Mouse (Mus musculus) kidney, postnatal 4 days (tissue): Measurements from ENCODE around the gene Duoxa1.
"Not testable (repeated sequence)": the region's sequence is repeated elsewhere in the genome, so short reads cannot be mapped to it uniquely, and the experiment has no call there.

Experiments
- DNase-seq, 2 experiments: peaks; one replicate each; pipeline ENCODE4 v3.0.0; 2021; ENCODE audit warnings: mixed read lengths in 2 of 2

The Duoxa1 gene

GRCm38 (mm10) chr2:122313536-122313935 lies at the start of gene Duoxa1:
Gene Duoxa1, minus strand, starts transcription at chr2:122313730.
- DNase-seq, result peak in 1 of 2 experiments; percentile 22

GRCm38 (mm10) chr2:122362622-122363523 lies 49.3 kb upstream of the Duoxa1 start:
- DNase-seq, result no peak

GRCm38 (mm10) chr2:122361868-122362621 lies 48.5 kb upstream of the Duoxa1 start:
- DNase-seq, result no peak

- no peak for DNase-seq
Observed at GRCm38 (mm10) chr2:122361181-122361580, 47.7 kb upstream of the Duoxa1 start.

DNA sequence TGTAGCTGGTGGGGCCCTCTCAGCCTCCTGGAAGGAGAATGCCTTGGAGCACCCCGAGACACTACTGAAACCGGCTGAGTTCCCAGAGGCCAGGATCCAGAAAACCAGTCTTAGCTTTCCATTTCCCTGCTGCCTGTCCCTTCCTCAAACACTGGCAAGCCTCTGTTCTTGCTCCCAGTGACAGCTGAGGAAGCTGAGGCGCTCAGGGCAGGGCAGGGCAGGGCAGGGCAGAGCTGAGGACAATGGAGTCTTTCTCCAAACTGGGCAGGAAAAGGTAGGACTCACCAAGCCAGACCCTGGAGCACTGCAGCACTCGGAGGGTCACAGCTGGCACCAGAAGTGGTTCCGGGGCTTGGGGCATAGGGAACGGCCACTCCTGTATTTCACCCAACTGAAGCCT lies 46.8 kb upstream of the Duoxa1 start:
- no peak for DNase-seq

DNA sequence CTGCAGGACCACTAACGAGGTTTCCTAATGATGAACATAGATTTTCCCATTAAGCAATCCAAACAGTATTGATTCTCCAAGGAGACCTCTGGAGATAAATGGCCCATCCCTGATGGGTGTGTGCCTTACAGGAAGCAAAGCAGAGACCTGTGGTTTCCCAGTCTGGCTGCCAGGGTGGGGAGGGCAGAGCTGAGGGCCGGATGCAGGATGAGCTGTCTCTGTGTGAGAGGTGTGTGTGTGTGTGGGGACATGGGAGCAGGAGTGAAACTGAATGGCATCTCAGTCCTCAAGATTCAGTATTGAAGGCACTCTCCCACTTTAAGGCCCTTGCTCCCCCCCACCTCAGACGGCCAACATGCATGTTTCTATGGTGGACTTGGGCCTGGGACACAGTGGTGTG lies 42.7 kb upstream of the Duoxa1 start:
- DNase-seq, result no peak

GRCm38 (mm10) chr2:122355389-122355788 lies 41.9 kb upstream of the Duoxa1 start:
- DNase-seq, result no peak

- DNase-seq, result peak in 1 of 2 experiments; percentile 32
Observed at GRCm38 (mm10) chr2:122354191-122354929, 40.8 kb upstream of the Duoxa1 start.

GRCm38 (mm10) chr2:122353765-122354164 lies 40.2 kb upstream of the Duoxa1 start:
- no peak for DNase-seq

DNA sequence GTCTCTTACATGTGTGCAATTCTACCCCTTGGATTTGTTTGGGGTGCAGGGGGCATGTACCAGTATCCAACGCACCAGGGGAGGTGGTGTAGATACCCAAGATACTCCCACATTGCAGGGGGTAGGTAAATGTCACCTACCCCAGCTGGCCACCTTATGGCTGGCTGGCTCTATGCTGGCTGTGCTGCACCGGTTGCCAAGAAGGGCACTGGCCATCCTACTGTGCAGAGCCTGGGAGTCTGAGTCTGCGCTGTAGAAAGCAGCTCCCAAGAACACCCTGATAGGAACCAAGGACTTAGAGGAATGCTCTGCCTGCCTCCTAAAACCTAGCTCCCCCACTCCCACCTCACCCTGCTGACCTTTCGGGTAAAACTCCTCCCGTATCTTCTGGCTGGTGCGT lies 39.5 kb upstream of the Duoxa1 start:
- no peak for DNase-seq

DNA sequence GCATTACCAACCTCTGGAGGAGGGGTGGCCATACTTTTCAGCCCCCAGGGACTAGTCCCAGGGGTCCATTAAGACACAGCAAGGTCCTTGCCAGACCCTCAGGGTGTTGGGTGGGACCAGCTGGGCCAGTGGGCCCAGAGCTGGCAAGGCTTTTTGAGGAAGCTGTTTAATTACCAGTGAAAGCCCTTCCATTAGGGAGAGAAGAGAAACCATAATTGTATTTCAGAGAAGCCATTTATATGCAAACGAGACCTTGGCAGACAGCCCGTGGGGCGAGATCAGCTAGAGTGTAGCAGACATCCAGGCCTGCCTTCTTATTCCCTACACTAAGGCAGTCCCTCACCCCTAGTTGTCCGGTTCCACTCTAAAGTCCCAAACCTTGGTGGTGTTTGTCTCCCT lies 38.4 kb upstream of the Duoxa1 start:
- peak; percentile 69 to 71 for DNase-seq

DNA sequence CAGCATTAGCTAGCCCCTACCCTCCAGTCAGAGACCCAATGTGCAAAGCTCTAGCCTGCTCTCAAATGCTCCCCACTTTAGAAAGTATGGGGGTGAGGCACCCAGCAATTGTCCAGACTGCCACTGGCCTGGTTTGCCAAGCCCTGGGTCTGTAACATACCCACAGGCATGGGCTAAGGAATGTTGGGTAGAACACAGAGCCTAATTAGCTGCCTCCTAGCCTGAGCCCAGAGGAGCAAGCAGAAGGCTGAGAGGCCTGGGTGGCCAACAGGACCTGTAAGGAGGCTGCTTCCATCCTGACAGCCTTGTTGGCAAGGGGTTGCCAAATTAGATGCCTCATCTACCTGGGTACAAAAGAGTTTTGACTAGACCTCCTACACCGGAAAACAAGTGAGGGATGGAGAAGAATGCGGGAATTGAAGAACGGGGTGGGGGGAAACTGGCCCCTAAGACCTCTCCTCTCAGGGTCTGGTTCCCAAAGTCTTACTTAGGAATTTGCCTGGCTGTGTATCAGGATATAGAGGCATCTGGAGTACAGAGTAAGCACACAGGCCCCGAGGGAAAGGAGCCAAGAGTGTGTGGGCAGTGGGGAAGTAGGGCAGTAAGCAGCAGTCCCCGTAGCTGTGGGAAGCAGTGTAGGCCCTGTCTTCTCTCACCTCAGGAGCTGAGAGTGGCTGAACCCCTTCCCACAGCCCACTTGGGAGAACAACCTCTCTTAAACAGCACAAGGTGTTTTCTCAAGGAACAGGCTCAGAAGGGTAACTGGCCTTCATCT lies 37.8 kb upstream of the Duoxa1 start:
- DNase-seq, result no peak

DNA sequence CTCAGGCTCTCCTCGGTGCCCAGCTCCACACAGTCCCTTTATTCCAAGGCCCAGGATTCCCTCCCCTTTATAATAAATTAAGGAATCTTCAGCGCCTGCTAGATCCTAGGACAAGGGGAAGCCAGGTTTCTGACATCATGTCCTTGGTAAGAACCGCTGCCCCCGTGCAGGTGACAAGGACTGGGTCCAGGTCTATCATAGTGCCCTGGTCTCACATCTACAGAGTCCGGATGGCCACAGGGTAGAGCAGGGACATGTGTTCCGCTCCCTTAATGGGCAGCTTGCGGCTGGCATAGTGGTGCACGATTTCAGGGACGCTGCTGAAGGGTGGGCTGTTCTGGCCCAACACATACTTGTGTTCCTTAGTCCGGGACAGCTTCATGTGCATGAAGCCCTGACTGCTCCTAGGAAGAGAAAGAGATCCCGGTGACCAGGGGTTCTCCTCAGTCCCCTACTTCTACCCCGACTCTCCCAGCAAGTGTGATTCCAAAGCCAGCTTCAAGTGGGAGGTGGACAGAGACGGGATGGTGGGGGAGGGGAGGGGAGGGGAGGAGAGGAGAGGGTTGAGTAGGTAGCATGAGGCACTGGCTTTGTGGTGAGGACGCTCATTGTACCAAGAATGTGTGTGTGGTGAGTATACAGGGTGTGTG lies 35.7 kb upstream of the Duoxa1 start:
- DNase-seq, result peak in 1 of 2 experiments; percentile 53

DNA sequence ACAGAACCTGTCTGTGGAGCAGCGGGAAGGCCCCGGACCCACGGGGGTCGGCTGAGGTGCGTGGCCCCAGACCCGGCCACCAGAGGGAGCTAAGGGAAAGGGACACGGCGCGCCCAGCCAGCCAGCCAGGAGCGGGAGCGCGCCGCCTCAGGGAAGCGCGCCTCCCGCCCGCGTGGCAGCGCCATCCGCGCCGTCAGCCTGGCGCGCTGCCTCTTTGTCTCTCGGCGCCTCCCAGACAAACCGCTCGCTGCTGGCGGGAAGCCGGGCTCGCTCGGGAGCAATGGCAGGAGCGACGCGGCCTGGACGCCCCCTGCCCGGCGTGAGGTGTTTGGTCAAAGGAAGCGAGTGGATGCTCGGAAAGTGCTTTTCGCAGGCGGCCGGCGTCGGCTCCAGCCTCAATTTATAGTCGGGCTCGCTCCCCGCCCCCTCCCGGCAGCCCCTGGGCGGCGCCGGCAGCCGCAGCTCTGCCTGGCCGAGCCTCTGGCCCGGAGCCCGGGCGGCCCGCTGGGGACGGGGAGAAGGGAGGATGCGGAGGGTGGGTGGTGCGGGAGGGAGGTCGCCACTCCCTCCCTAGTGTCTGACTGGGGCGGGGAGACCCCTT lies 35.1 kb upstream of the Duoxa1 start:
- DNase-seq, result peak; percentile 93 to 95

DNA sequence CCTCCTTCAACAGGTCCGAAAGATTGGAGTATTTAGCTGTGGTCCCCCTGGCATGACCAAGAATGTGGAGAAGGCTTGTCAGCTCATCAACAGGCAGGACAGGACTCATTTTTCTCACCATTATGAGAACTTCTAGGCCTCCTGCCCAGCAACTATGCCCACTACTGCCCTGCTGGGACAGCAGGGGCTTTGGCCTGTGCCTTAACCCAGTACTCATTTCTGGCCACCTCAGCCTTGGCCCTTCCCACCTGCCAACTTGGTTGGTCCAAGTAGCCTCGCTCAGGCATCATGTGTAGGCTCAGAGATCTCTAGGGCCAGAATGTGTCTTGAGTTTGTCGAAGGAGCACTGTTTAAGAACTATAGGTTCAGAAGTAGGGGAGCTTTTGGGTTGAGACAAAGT lies 33.7 kb upstream of the Duoxa1 start:
- no peak for DNase-seq

- not testable (repeated sequence) for DNase-seq
Observed at GRCm38 (mm10) chr2:122346164-122346563, 32.6 kb upstream of the Duoxa1 start.

- no peak for DNase-seq
Observed at GRCm38 (mm10) chr2:122345106-122345893, 31.8 kb upstream of the Duoxa1 start.

DNA sequence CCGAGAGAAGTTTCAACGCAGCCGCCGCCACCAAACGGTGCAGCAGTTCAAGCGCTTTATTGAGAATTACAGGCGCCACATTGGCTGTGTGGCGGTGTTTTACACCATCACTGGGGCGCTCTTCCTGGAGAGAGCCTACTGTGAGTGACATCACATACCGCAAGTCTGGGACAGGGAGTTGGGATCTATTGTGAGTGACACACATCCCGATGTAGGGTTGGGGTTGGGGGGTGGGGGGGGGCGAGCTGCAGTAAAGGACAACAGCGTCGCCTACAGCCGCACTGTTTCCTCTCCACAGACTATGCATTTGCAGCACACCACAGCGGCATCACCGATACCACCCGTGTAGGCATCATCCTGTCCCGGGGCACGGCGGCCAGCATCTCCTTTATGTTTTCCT lies 23.8 kb upstream of the Duoxa1 start:
- DNase-seq, result no peak

DNA sequence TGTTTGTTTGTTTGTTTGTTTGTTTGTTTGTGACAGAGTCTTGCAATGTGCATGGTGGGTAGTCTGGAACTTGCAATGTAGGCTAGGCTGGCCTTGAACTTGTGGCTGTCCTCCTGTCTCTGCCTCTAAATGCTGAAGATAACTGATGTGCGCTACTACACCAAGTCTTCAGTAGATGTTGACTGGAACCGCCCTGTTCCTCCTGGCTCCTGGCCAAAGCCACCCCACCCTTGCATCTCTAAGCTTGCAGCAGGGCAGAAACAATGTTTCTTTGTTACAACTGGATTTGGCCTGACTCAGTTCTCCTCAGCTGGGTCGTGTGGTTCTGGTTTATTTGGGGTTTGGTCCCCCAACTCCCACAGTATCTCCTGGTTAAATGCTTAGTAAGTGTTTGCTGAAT lies 20.6 kb upstream of the Duoxa1 start:
- peak; percentile 32 to 46 for DNase-seq

GRCm38 (mm10) chr2:122332222-122332621 lies 18.7 kb upstream of the Duoxa1 start:
- DNase-seq, result no peak

GRCm38 (mm10) chr2:122330317-122330716 lies 16.8 kb upstream of the Duoxa1 start:
- not testable (repeated sequence) for DNase-seq
